Mouse (Mus musculus): ENCODE measurements around the gene Pttg1. TPM values are rescaled to one million over a fixed set of nuclear protein-coding genes. Genes with fewer than 3 reads are reported as not detected.

The Pttg1 gene
- polyA plus RNA-seq (2015; fragmentation: Nextera tagmentation; extraction: Ambion mirVana) = 40.6 and 43.7 TPM in 2 replicates

GRCm38 (mm10) chr11:43425824-43426413, at the start of gene Pttg1:
Pttg1 (minus strand) TSS chr11:43426251.
- Histone ChIP-seq H3K4me2 (ENCODE audit: low read depth, low read length) (peak within 1 kb of the TSS; percentile 78), H3K9me3 (replicated peaks; ENCODE audit: control insufficient read depth, low read length) (no peaks in the 10 kb centered on the region), H3K9ac (ENCODE audit: low read depth, low read length) (peak within 1 kb of the TSS; percentile 85), H3K27me3 (ENCODE audit: control insufficient read depth, insufficient read depth, low read depth, low read length) (no peaks in the 10 kb centered on the region), H3K27ac (ENCODE audit: low read length) (peak within 1 kb of the TSS; percentile 83), H3K4me1 (ENCODE audit: control insufficient read depth, low read depth, low read length) (peaks cover 8% of the 10 kb centered on the region), H3K4me3 (ENCODE audit: low read depth, low read length) (peak within 1 kb of the TSS; percentile 77), H3K36me3 (ENCODE audit: control insufficient read depth, insufficient read depth) (no peaks in the 10 kb centered on the region)
- peak; percentile 99 for ATAC-seq (ENCODE audit: low read depth)
- WGBS (ENCODE audit: insufficient replicate concordance) = 3% methylated on average over 27 of the region's 27 CpGs

GRCm38 (mm10) chr11:43474225-43474774, 48.2 kb upstream of the Pttg1 start, which contains the start of gene C1qtnf2:
C1qtnf2 (plus strand) TSS chr11:43474276.
- H3K4me1 ChIP-seq (ENCODE audit: control insufficient read depth, low read depth, low read length) = no peaks in the 10 kb centered on the region
- ATAC-seq (ENCODE audit: low read depth) = no peak
- WGBS (ENCODE audit: insufficient replicate concordance) = 8% methylated on average over 24 of the region's 24 CpGs
- no peak within 1 kb of the TSS for H3K9ac ChIP-seq (ENCODE audit: low read depth, low read length)
- H3K4me3 ChIP-seq (ENCODE audit: low read depth, low read length) = 0 out of 2 replicates have a peak within 1 kb of the TSS, but pooled peaks have one; percentile 11
- H3K36me3 ChIP-seq (ENCODE audit: control insufficient read depth, insufficient read depth) = no peaks in the 10 kb centered on the region
- H3K27ac ChIP-seq (ENCODE audit: low read length) = no peak within 1 kb of the TSS
- peak within 1 kb of the TSS; percentile 20; the same call in 1 of the 2 replicates for H3K4me2 ChIP-seq (ENCODE audit: low read depth, low read length)
- no peaks in the 10 kb centered on the region; the same call in 1 of the 2 replicates for H3K27me3 ChIP-seq (ENCODE audit: control insufficient read depth, insufficient read depth, low read depth, low read length)
- no peaks in the 10 kb centered on the region for H3K9me3 ChIP-seq (replicated peaks; ENCODE audit: control insufficient read depth, low read length)

DNA sequence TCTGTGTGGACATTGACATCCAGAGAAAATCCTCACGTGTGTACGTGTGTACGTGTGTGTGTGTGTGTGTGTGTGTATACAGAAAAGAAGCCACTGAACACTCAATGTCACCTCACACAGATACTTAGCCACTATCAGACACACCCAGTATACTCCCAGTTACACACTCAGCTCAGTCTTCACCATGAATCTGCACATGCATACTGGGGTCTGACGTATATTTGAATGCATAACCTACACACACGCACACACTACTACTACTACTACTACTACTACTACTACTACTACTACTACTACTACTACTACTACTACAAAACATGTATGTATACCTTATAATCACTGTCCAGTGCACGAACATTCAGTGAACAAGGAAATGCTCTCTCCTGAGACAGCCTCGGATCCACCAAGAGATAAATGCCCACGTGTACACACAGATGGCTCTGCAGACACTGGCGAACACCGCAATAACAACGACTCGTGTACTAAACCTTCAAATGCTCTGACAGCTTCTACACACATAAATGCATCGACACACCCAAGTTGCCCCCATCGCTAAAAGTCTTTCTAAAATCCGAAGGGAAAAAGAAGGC, 47.7 kb upstream of the Pttg1 start:
- no peak for ATAC-seq (ENCODE audit: low read depth)
- Histone ChIP-seq H3K36me3 (ENCODE audit: control insufficient read depth, insufficient read depth) (no peaks in the 10 kb centered on the region), H3K4me3 (ENCODE audit: low read depth, low read length) (no peak overlapping the region), H3K4me2 (ENCODE audit: low read depth, low read length) (no peak overlapping the region), H3K9ac (ENCODE audit: low read depth, low read length) (no peak overlapping the region), H3K27ac (ENCODE audit: low read length) (no peak overlapping the region), H3K9me3 (replicated peaks; ENCODE audit: control insufficient read depth, low read length) (no peaks in the 10 kb centered on the region), H3K4me1 (ENCODE audit: control insufficient read depth, low read depth, low read length) (no peaks in the 10 kb centered on the region), H3K27me3 (ENCODE audit: control insufficient read depth, insufficient read depth, low read depth, low read length) (no peaks in the 10 kb centered on the region; the same call in 1 of the 2 replicates)
- 43% methylated on average over 15 of the region's 15 CpGs for WGBS (ENCODE audit: insufficient replicate concordance)

GRCm38 (mm10) chr11:43473115-43473514, 47.1 kb upstream of the Pttg1 start:
- no peaks in the 10 kb centered on the region for H3K4me1 ChIP-seq (ENCODE audit: control insufficient read depth, low read depth, low read length)
- 52% methylated on average over 1 of the region's 1 CpGs for WGBS (ENCODE audit: insufficient replicate concordance)

DNA sequence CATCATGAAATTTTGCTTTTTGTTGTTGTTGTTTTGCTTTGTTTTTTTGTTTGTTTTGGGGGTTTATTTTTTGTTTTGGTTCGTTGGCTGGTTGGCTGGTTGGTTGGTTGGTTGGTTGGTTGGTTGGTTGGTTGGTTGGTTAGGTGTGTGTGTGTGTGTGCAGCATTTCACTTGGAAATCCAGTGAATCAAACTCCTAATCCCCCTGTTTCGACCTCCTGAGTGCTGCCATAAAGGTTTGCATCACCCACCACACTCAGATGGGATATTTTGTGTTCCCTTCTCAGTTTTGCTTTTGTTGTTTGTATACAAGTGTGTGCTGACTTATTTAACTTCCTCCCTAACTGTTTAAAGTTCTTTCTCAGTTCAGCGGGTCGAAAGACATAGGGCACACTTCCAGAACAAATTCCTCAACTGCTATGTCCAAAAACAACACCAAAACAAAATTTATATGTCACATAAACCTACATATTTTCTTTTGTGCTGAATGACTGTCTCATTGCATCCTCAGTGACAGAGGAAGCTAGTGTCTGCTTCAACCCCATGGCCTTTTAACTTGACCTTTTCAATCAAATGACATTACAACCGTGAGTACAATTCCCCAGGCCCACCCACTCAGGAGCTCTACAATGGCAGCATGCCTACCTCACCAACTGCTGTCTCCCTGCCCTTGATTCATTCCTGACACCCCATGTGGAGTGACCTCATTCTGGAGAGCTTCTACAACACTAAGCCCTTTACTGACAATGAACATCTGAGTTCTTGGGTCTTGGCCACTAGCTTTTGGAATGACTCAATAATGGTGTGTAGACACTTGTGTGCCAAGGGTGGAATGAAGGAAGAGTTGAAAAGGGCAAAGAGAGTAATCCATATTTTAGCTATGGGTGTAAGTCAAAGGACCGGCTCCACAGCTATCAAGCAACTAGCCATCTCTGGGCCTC, 45.1 kb upstream of the Pttg1 start:
- no peaks in the 10 kb centered on the region for H3K9me3 ChIP-seq (replicated peaks; ENCODE audit: control insufficient read depth, low read length)
- ATAC-seq (ENCODE audit: low read depth) = no peak
- 55% methylated on average over 6 of the region's 6 CpGs for WGBS (ENCODE audit: insufficient replicate concordance)

More at GRCm38 (mm10) chr11:43473115-43473514, 47.1 kb upstream of the Pttg1 start:
- no peak overlapping the region for H3K4me2 ChIP-seq (ENCODE audit: low read depth, low read length)
- H3K27ac ChIP-seq (ENCODE audit: low read length) = no peak overlapping the region
- no peak overlapping the region for H3K9ac ChIP-seq (ENCODE audit: low read depth, low read length)
- H3K4me3 ChIP-seq (ENCODE audit: low read depth, low read length) = no peak overlapping the region
- H3K9me3 ChIP-seq (replicated peaks; ENCODE audit: control insufficient read depth, low read length) = no peaks in the 10 kb centered on the region
- H3K36me3 ChIP-seq (ENCODE audit: control insufficient read depth, insufficient read depth) = no peaks in the 10 kb centered on the region
- ATAC-seq (ENCODE audit: low read depth) = no peak
- no peaks in the 10 kb centered on the region; the same call in 1 of the 2 replicates for H3K27me3 ChIP-seq (ENCODE audit: control insufficient read depth, insufficient read depth, low read depth, low read length)

GRCm38 (mm10) chr11:43470118-43470517, 44.1 kb upstream of the Pttg1 start:
- no peak for ATAC-seq (ENCODE audit: low read depth)
- Histone ChIP-seq H3K36me3 (ENCODE audit: control insufficient read depth, insufficient read depth) (no peaks in the 10 kb centered on the region), H3K9me3 (replicated peaks; ENCODE audit: control insufficient read depth, low read length) (no peaks in the 10 kb centered on the region), H3K4me2 (ENCODE audit: low read depth, low read length) (no peak overlapping the region), H3K9ac (ENCODE audit: low read depth, low read length) (no peak overlapping the region), H3K4me3 (ENCODE audit: low read depth, low read length) (no peak overlapping the region), H3K4me1 (ENCODE audit: control insufficient read depth, low read depth, low read length) (no peaks in the 10 kb centered on the region), H3K27ac (ENCODE audit: low read length) (no peak overlapping the region), H3K27me3 (ENCODE audit: control insufficient read depth, insufficient read depth, low read depth, low read length) (no peaks in the 10 kb centered on the region; the same call in 1 of the 2 replicates)
- 16% methylated on average over 5 of the region's 5 CpGs for WGBS (ENCODE audit: insufficient replicate concordance)

More for the DNA sequence above, 45.1 kb upstream of the Pttg1 start:
- Histone ChIP-seq H3K4me2 (ENCODE audit: low read depth, low read length) (no peak overlapping the region), H3K27ac (ENCODE audit: low read length) (no peak overlapping the region), H3K4me3 (ENCODE audit: low read depth, low read length) (no peak overlapping the region), H3K9ac (ENCODE audit: low read depth, low read length) (no peak overlapping the region), H3K36me3 (ENCODE audit: control insufficient read depth, insufficient read depth) (no peaks in the 10 kb centered on the region), H3K27me3 (ENCODE audit: control insufficient read depth, insufficient read depth, low read depth, low read length) (no peaks in the 10 kb centered on the region; the same call in 1 of the 2 replicates), H3K4me1 (ENCODE audit: control insufficient read depth, low read depth, low read length) (no peaks in the 10 kb centered on the region)

- Histone ChIP-seq H3K9me3 (replicated peaks; ENCODE audit: control insufficient read depth, low read length) (no peaks in the 10 kb centered on the region), H3K27me3 (ENCODE audit: control insufficient read depth, insufficient read depth, low read depth, low read length) (no peaks in the 10 kb centered on the region), H3K4me1 (ENCODE audit: control insufficient read depth, low read depth, low read length) (no peaks in the 10 kb centered on the region), H3K4me3 (ENCODE audit: low read depth, low read length) (no peak overlapping the region), H3K9ac (ENCODE audit: low read depth, low read length) (no peak overlapping the region), H3K36me3 (ENCODE audit: control insufficient read depth, insufficient read depth) (no peaks in the 10 kb centered on the region), H3K4me2 (ENCODE audit: low read depth, low read length) (no peak overlapping the region), H3K27ac (ENCODE audit: low read length) (no peak overlapping the region)
- WGBS (ENCODE audit: insufficient replicate concordance) = 82% methylated on average over 25 of the region's 25 CpGs
- ATAC-seq (ENCODE audit: low read depth) = no peak
Observed at GRCm38 (mm10) chr11:43463204-43463603, 37.2 kb upstream of the Pttg1 start.

GRCm38 (mm10) chr11:43452266-43452665, 26.2 kb upstream of the Pttg1 start:
- H3K4me1 ChIP-seq (ENCODE audit: control insufficient read depth, low read depth, low read length) = no peaks in the 10 kb centered on the region
- no peak overlapping the region for H3K9ac ChIP-seq (ENCODE audit: low read depth, low read length)
- peaks cover 3% of the 10 kb centered on the region; the same call in 1 of the 2 replicates for H3K36me3 ChIP-seq (ENCODE audit: control insufficient read depth, insufficient read depth)
- H3K27ac ChIP-seq (ENCODE audit: low read length) = no peak overlapping the region
- H3K4me3 ChIP-seq (ENCODE audit: low read depth, low read length) = no peak overlapping the region
- H3K9me3 ChIP-seq (replicated peaks; ENCODE audit: control insufficient read depth, low read length) = no peaks in the 10 kb centered on the region
- WGBS (ENCODE audit: insufficient replicate concordance) = 50% methylated on average over 2 of the region's 2 CpGs
- H3K4me2 ChIP-seq (ENCODE audit: low read depth, low read length) = no peak overlapping the region
- H3K27me3 ChIP-seq (ENCODE audit: control insufficient read depth, insufficient read depth, low read depth, low read length) = no peaks in the 10 kb centered on the region
- no peak for ATAC-seq (ENCODE audit: low read depth)

All from liver, embryonic 16.5 days (tissue).